Mouse (Mus musculus) bone marrow, adult 2 months (tissue): ENCODE data around the gene Cd5l.

ENCODE experiments used
- CTCF ChIP-seq: fragments of 200-500 bp; IDR thresholded peaks from 2 replicates; pipeline ENCODE4 v1.5.1; 2011; ENCODE audit warnings: low read length, control low read depth; ENCODE audit not compliant: control insufficient read depth, insufficient read depth
- POLR2A ChIP-seq: fragments of 200-500 bp; IDR thresholded peaks from 2 replicates; pipeline ENCODE4 v1.6.1; 2011; ENCODE audit warnings: low read depth, mild to moderate bottlenecking, control low read depth, low read length, borderline replicate concordance; ENCODE audit not compliant: control insufficient read depth

GRCm38 (mm10) chr3:87377228-87377627, 19.5 kb downstream of the Cd5l start:
- TF ChIP-seq CTCF, result no peak
- no peak for TF ChIP-seq POLR2A
